Mouse (Mus musculus) midbrain, embryonic 10.5 days (tissue): ENCODE results near the gene Atf4. TPM values are rescaled to one million over a fixed set of nuclear protein-coding genes. Genes with fewer than 3 reads are reported as not detected.

Source experiments
- polyA plus RNA-seq: library from polyadenylated mRNA; unstranded; fragments of >200 nt; fragmentation: Nextera tagmentation; extraction: Ambion mirVana; gene quantifications from 2 replicates; pipeline ENCODE4 v1.2.1, GENCODE M21; 2016

The Atf4 gene
- polyA plus RNA-seq, 1 experiment from 2014 or later = 114 TPM

Other genes with a start within 250 kb of the Atf4 start
- gene Pdgfb, start 240.2 kb upstream of the Atf4 start, polyA plus RNA-seq = 1.4 and 1.7 TPM in 2 replicates
- 7.3 and 7.7 TPM in 2 replicates for gene Syngr1, start 163.8 kb upstream of the Atf4 start, polyA plus RNA-seq
- gene Rpl3, start 163.3 kb upstream of the Atf4 start, polyA plus RNA-seq = 866 and 996 TPM in 2 replicates
- gene Tab1, start 122.1 kb upstream of the Atf4 start, polyA plus RNA-seq = 40.0 and 48.9 TPM in 2 replicates
- 5.9 and 7.8 TPM in 2 replicates for gene Mgat3, start 81.5 kb upstream of the Atf4 start, polyA plus RNA-seq
- 39.7 and 45.1 TPM in 2 replicates for gene Mief1, start 21.2 kb upstream of the Atf4 start, polyA plus RNA-seq
- 5.0 and 6.8 TPM in 2 replicates for gene AC140267.1, start 19.3 kb upstream of the Atf4 start, polyA plus RNA-seq
- gene Rps19bp1, start 9.1 kb downstream of the Atf4 start, polyA plus RNA-seq = 61.7 and 69.7 TPM in 2 replicates
- 0.01 TPM in 1 of 2 replicates, not detected in the other for gene Cacna1i, start 32.1 kb downstream of the Atf4 start, polyA plus RNA-seq